Mouse (Mus musculus) testis, adult 2 months (tissue): ENCODE results near the gene Tnrc6a. TPM values are rescaled to one million over a fixed set of nuclear protein-coding genes. Genes with fewer than 3 reads are reported as not detected.

Experiments used
- H3K27ac ChIP-seq: fragments of 200-500 bp; 2 replicates; pipeline ENCODE4 v1.5.1; 2012; ENCODE audit warnings: low read depth, low read length; ENCODE audit not compliant: control insufficient read depth, insufficient read depth
- H3K27me3 ChIP-seq: fragments of 200-500 bp; 2 replicates; pipeline ENCODE4 v1.6.1; 2012; ENCODE audit warnings: mild to moderate bottlenecking, low read length, moderate library complexity; ENCODE audit not compliant: control insufficient read depth, insufficient read depth
- H3K36me3 ChIP-seq: fragments of 200-500 bp; 2 replicates; pipeline ENCODE4 v1.6.1; 2012; ENCODE audit warnings: mild to moderate bottlenecking, low read length; ENCODE audit not compliant: control insufficient read depth, insufficient read depth
- H3K4me1 ChIP-seq: fragments of 200-500 bp; 2 replicates; pipeline ENCODE4 v1.6.1; 2012; ENCODE audit warnings: low read length; ENCODE audit not compliant: control insufficient read depth, insufficient read depth
- H3K4me3 ChIP-seq: fragments of 200-500 bp; 2 replicates; pipeline ENCODE4 v1.5.1; 2012; ENCODE audit warnings: low read depth, mild to moderate bottlenecking, low read length, moderate library complexity, mixed read lengths; ENCODE audit not compliant: control insufficient read depth
- CTCF ChIP-seq: fragments of 200-500 bp; IDR thresholded peaks from 2 replicates; pipeline ENCODE4 v1.5.1; 2012; ENCODE audit warnings: low read depth, mild to moderate bottlenecking, inconsistent platforms, low read length, moderate library complexity; ENCODE audit not compliant: control insufficient read depth, insufficient read depth, insufficient replicate concordance
- POLR2A ChIP-seq: fragments of 200-500 bp; IDR thresholded peaks from 2 replicates; pipeline ENCODE4 v1.6.1; 2012; ENCODE audit warnings: low read depth, mild to moderate bottlenecking, inconsistent platforms, low read length, moderate library complexity; ENCODE audit not compliant: control insufficient read depth
- polyA plus RNA-seq: library from polyadenylated mRNA; depleted of rRNA; stranded (reverse); fragments of >200 nt; gene quantifications from 2 replicates; pipeline ENCODE4 v1.2.3, GENCODE M21; 2012; rRNA removed

Gene Tnrc6a
- polyA plus RNA-seq, 1 experiment: 12.9 TPM

DNA sequence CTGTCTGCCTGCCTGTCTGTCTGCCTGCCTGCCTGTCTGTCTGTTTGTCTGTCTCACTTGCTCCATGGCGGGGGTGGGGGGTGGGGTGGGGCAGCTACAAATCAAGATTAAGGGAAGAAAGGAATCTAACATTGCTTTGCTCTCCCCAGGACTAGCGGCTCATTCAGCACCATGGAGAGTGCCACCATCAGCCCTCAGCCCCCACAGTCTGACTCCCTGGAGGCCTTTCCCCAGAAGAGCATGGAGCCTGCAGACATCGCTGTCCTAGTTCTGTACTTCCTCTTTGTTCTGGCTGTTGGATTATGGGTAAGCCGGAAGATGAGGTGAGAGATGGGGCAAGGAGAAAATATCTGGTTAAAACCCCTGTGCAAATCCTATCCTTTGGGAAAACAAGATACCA is 111.8 kb downstream of the Tnrc6a start:
- no peak overlapping the region for H3K27ac ChIP-seq
- H3K4me1 ChIP-seq: no peaks in the 10 kb centered on the region
- TF ChIP-seq CTCF (no peak), POLR2A (no peak)
- H3K36me3 ChIP-seq: no peaks in the 10 kb centered on the region
- H3K4me3 ChIP-seq: no peak overlapping the region
- H3K27me3 ChIP-seq: no peaks in the 10 kb centered on the region

DNA sequence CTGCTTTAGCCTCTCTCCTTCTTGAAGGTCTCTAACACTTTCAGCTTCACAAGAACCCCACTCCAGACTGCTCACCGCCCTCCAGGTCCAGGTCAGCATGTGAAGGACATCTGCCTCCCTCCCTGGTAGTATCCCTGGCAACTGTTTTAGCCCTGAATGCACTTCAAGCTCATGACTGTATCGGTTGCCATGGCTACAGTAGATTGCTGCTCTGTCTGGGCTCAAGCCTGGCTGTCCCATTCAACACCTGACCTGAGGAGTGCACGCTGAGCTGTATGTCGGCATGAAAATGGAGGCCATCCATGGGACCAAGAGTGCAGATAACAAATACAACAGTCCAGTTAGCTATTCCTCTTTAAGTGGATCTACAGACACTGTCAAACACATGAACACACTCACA is 114.9 kb downstream of the Tnrc6a start:
- TF ChIP-seq CTCF: no peak
- no peak for TF ChIP-seq POLR2A

GRCm38 (mm10) chr7:123240064-123240463 is 116.4 kb downstream of the Tnrc6a start:
- Histone ChIP-seq H3K27ac (no peak overlapping the region), H3K4me3 (no peak overlapping the region), H3K36me3 (no peaks in the 10 kb centered on the region), H3K27me3 (no peaks in the 10 kb centered on the region), H3K4me1 (no peaks in the 10 kb centered on the region)
- no peak for TF ChIP-seq CTCF
- TF ChIP-seq POLR2A: no peak

More for the DNA sequence above, 114.9 kb downstream of the Tnrc6a start:
- H3K27ac ChIP-seq: no peak overlapping the region
- H3K4me3 ChIP-seq: no peak overlapping the region
- H3K4me1 ChIP-seq: no peaks in the 10 kb centered on the region
- H3K36me3 ChIP-seq: no peaks in the 10 kb centered on the region
- H3K27me3 ChIP-seq: no peaks in the 10 kb centered on the region

DNA sequence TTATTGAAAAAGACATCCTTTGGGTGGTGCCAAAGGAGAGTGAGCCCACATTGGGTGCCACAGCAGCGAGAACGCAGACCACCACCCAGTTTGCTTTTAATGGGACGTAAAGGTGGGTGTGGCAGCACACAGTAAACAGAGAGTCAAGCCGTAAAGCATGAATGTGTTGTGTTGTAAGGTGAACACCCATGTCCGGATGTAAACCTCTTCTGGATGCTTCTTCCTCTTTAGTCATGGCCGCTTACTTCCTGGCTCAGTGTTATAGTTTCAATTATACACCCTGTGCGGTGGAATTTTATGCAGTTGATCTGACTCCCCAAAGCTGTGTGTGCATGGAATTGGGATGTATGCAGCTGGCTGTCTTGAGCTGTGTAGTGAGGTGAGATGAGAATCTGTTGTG is 118.6 kb downstream of the Tnrc6a start:
- no peaks in the 10 kb centered on the region for H3K27me3 ChIP-seq
- H3K4me3 ChIP-seq: no peak overlapping the region
- H3K27ac ChIP-seq: no peak overlapping the region
- H3K4me1 ChIP-seq: no peaks in the 10 kb centered on the region
- H3K36me3 ChIP-seq: no peaks in the 10 kb centered on the region
- no peak for TF ChIP-seq POLR2A
- no peak for TF ChIP-seq CTCF

DNA sequence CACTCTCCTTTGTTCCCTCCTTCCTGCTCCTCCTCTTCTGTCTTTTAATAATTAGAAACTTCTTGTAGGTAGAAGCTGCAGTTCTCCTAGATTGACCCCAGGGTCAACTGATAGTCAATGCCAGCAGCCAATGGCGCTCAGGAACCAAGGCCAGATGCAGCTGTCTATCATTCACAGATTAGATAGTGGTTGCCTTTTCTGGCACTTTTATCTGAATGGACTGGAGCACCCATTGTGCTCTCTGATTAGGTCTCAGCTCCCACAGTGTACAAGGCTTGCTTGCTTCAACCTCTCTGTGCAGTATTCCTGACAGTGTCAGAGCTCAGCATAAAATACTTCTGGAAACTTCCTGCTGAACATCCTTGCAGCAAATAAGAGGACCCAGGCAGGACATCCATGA is 121.1 kb downstream of the Tnrc6a start:
- Histone ChIP-seq H3K4me1 (no peaks in the 10 kb centered on the region), H3K4me3 (no peak overlapping the region)
- TF ChIP-seq POLR2A (no peak), CTCF (no peak)

More for the DNA sequence above, 121.1 kb downstream of the Tnrc6a start:
- H3K27ac ChIP-seq: no peak overlapping the region
- no peaks in the 10 kb centered on the region for H3K36me3 ChIP-seq
- no peaks in the 10 kb centered on the region for H3K27me3 ChIP-seq

Other genes starting within 250 kb of the Tnrc6a start
- gene Rbbp6, start 158.2 kb upstream of the Tnrc6a start, polyA plus RNA-seq: 28.3 and 34.3 TPM in 2 replicates
- 0.10 TPM in 1 of 2 replicates, not detected in the other for gene Slc5a11, start 90.9 kb downstream of the Tnrc6a start, polyA plus RNA-seq
- 33.6 and 38.1 TPM in 2 replicates for gene Lcmt1, start 245.9 kb downstream of the Tnrc6a start, polyA plus RNA-seq
- gene Arhgap17, start 246.0 kb downstream of the Tnrc6a start, polyA plus RNA-seq: 7.7 and 8.2 TPM in 2 replicates